Mouse (Mus musculus): ENCODE results near the gene Zdhhc14.

GRCm38 (mm10) chr17:5549460-5549859, 57.1 kb downstream of the Zdhhc14 start:
- no peak for TF ChIP-seq MYOD1 (IDR thresholded peaks at IDR 0.05; ENCODE audit: control insufficient read depth in 1 of 3, insufficient read length in 2 of 3, low read depth in 2 of 3)
- TF ChIP-seq USF1 (IDR thresholded peaks at IDR 0.05; ENCODE audit: low read depth) = no peak
- TF ChIP-seq CEBPB (IDR thresholded peaks at IDR 0.05; ENCODE audit: insufficient read depth, poor library complexity, severe bottlenecking) = no peak
- no peak for TF ChIP-seq POLR2A (IDR thresholded peaks at IDR 0.05; ENCODE audit: insufficient read length, low read depth)
